Mouse (Mus musculus): ENCODE results near the gene Aspn. TPM values are rescaled to one million over a fixed set of nuclear protein-coding genes. Genes with fewer than 3 reads are reported as not detected.
"Not testable (repeated sequence)": the region's sequence is repeated elsewhere in the genome, so short reads cannot be mapped to it uniquely, and the experiment has no call there.

Gene Aspn
- polyA plus RNA-seq, 2 experiments from 2014 or later: not detected

- ATAC-seq: no peak
These were observed 40.2 kb downstream of the Aspn start for GRCm38 (mm10) chr13:49584307-49585005.

- no peak for ATAC-seq
These were observed 41.8 kb downstream of the Aspn start for GRCm38 (mm10) chr13:49586062-49586461.

GRCm38 (mm10) chr13:49602541-49602940, 58.3 kb downstream of the Aspn start:
- not testable (repeated sequence) for ATAC-seq

GRCm38 (mm10) chr13:49603603-49604002, 59.4 kb downstream of the Aspn start:
- ATAC-seq: no peak

GRCm38 (mm10) chr13:49607714-49608113, 63.5 kb downstream of the Aspn start, which contains the start of gene Ogn:
Gene Ogn, plus strand, starts transcription at chr13:49608046.
- ATAC-seq: no peak

GRCm38 (mm10) chr13:49608589-49609322, 64.5 kb downstream of the Aspn start:
- ATAC-seq: no peak

- no peak for ATAC-seq
These were observed 72.8 kb downstream of the Aspn start for GRCm38 (mm10) chr13:49617021-49617420.

Other genes with a start within 250 kb of the Aspn start
- 10 to 100 TPM; 17.9 to 23.2 TPM for gene Fgd3, start 224.1 kb upstream of the Aspn start, polyA plus RNA-seq (2017; shearing (Covaris generic))
- 1 to 10 TPM; 5.9 to 6.1 TPM for gene Bicd2, start 202.9 kb upstream of the Aspn start, polyA plus RNA-seq (2017; shearing (Covaris generic))
- gene Ippk, start 123.2 kb upstream of the Aspn start, polyA plus RNA-seq (2017; shearing (Covaris generic)): 1 to 10 TPM; 3.9 to 7.1 TPM
- 1 to 10 TPM; 5.2 to 8.4 TPM for gene Tes3-ps, start 51.1 kb upstream of the Aspn start, polyA plus RNA-seq (2017; shearing (Covaris generic))
- under 1 TPM; 0.05 to 0.14 TPM for gene Ecm2, start 39.6 kb upstream of the Aspn start, polyA plus RNA-seq (2017; shearing (Covaris generic))
- gene Omd, start 38.0 kb downstream of the Aspn start, polyA plus RNA-seq (2017; shearing (Covaris generic)): 1 to 10 TPM in 1 of 2 experiments, under 1 TPM in 1; 0.28 to 1.1 TPM
- under 1 TPM; 0.16 to 0.30 TPM for gene Ogn, start 63.6 kb downstream of the Aspn start, polyA plus RNA-seq (2017; shearing (Covaris generic))
- gene Cenpp, start 108.3 kb downstream of the Aspn start, polyA plus RNA-seq (2017; shearing (Covaris generic)): 1 to 10 TPM; 3.0 to 4.0 TPM
- 10 to 100 TPM; 48.0 to 55.4 TPM for gene Nol8, start 108.6 kb downstream of the Aspn start, polyA plus RNA-seq (2017; shearing (Covaris generic))
- gene Iars, start 137.7 kb downstream of the Aspn start, polyA plus RNA-seq (2017; shearing (Covaris generic)): 10 to 100 TPM; 34.9 to 48.6 TPM